Mouse (Mus musculus): ENCODE results near the gene Rab1b.

The Rab1b gene

GRCm38 (mm10) chr19:5106731-5107191 is at the start of gene Rab1b:
Gene Rab1b (minus strand): TSS chr19:5107072.
- ChIA-PET POLR2A (interaction anchor here in 3 of 4 experiments (0.6 to 5.4 kb wide), 17 partner anchors 10 to 188 kb away, joined by 3 to 29 read pairs (median 5); partner anchors contain the start of genes Yif1a (in 3 of the 3), Klc2 (in 2 of the 3), Rin1 (in 1 of the 3) and Sf3b2 (in 1 of the 3)), CTCF (interaction anchor here (0.7 to 4.2 kb wide), 8 partner anchors 11 to 346 kb away, joined by 3 to 45 read pairs (median 4); partner anchors contain the start of genes Cd248 (in 1 of the 4), Klc2 (in 1 of the 4), Rin1 (in 1 of the 4) and Yif1a (in 1 of the 4))

- POLR2A ChIA-PET = interaction anchor here in 2 of 4 experiments (0.6 to 1.4 kb wide), 4 partner anchors 34 to 196 kb away, joined by 3 to 4 read pairs (median 3); partner anchors contain the start of genes Cd248 (in 1 of the 2) and Klc2 (in 1 of the 2)
Measured at GRCm38 (mm10) chr19:5152261-5152660, 45.4 kb upstream of the Rab1b start.

GRCm38 (mm10) chr19:5151741-5152140 is 44.9 kb upstream of the Rab1b start:
- POLR2A ChIA-PET = interaction anchor here in 3 of 4 experiments (0.6 to 1.5 kb wide), 10 partner anchors 13 to 339 kb away, joined by 3 to 10 read pairs (median 3); partner anchors contain the start of genes Klc2 (in 2 of the 3) and Cfl1 (in 1 of the 3)

More at GRCm38 (mm10) chr19:5152261-5152660, 45.4 kb upstream of the Rab1b start:
- CTCF ChIA-PET = interaction anchor here in 3 of 4 experiments (0.7 to 2.7 kb wide), 20 partner anchors 9 to 171 kb away, joined by 3 to 29 read pairs (median 8); partner anchors contain the start of genes Klc2 (in 2 of the 3), Yif1a (in 2 of the 3), AC124502.3 (in 1 of the 3) and B4gat1 (in 1 of the 3)

GRCm38 (mm10) chr19:5151331-5151730 is 44.5 kb upstream of the Rab1b start:
- ChIA-PET POLR2A (interaction anchor here in 3 of 4 experiments (0.6 to 1.6 kb wide), 12 partner anchors 10 to 339 kb away, joined by 3 to 10 read pairs (median 4); partner anchors contain the start of genes Klc2 (in 2 of the 3) and Cfl1 (in 1 of the 3)), CTCF (interaction anchor here (0.5 to 3.6 kb wide), 62 partner anchors 9 to 830 kb away, joined by 3 to 29 read pairs (median 4); partner anchors contain the start of genes Yif1a (in 3 of the 4), Klc2 (in 2 of the 4), AC124502.3 (in 1 of the 4) and B4gat1 (in 1 of the 4))

More at GRCm38 (mm10) chr19:5151741-5152140, 44.9 kb upstream of the Rab1b start:
- CTCF ChIA-PET = interaction anchor here (0.5 to 3.6 kb wide), 41 partner anchors 8 to 830 kb away, joined by 3 to 29 read pairs (median 5); partner anchors contain the start of genes Klc2 (in 2 of the 4), Yif1a (in 2 of the 4), AC124502.3 (in 1 of the 4) and B4gat1 (in 1 of the 4)

GRCm38 (mm10) chr19:5150358-5150757 is 43.5 kb upstream of the Rab1b start:
- POLR2A ChIA-PET = interaction anchor here in 3 of 4 experiments (0.6 to 1.6 kb wide), 7 partner anchors 10 to 761 kb away, joined by 3 to 5 read pairs (median 4); partner anchors contain the start of gene Klc2 (in 1 of the 3)
- CTCF ChIA-PET = interaction anchor here (0.8 to 3.6 kb wide), 18 partner anchors 8 to 199 kb away, joined by 3 to 23 read pairs (median 6); partner anchors contain the start of genes Klc2 (in 2 of the 4), Rin1 (in 2 of the 4), Cd248 (in 1 of the 4) and Cst6 (in 1 of the 4)

GRCm38 (mm10) chr19:5149041-5149440 is 42.2 kb upstream of the Rab1b start:
- ChIA-PET POLR2A (interaction anchor here in 3 of 4 experiments (0.7 to 1.7 kb wide), 9 partner anchors 9 to 349 kb away, joined by 3 to 6 read pairs (median 4); partner anchors contain the start of gene Klc2 (in 1 of the 3)), CTCF (interaction anchor here in 3 of 4 experiments (0.7 to 3.6 kb wide), 10 partner anchors 31 to 697 kb away, joined by 3 to 17 read pairs (median 4); partner anchors contain the start of genes Klc2 (in 2 of the 3), Drap1 (in 1 of the 3) and Yif1a (in 1 of the 3))

- ChIA-PET CTCF (interaction anchor here (0.5 to 4.5 kb wide), 30 partner anchors 11 to 572 kb away, joined by 3 to 29 read pairs (median 3); partner anchors contain the start of genes Yif1a (in 2 of the 4), Klc2 (in 1 of the 4), Rin1 (in 1 of the 4) and Tmem151a (in 1 of the 4)), POLR2A (interaction anchor here in 2 of 4 experiments (0.9 to 1.5 kb wide), 5 partner anchors 9 to 51 kb away, joined by 3 to 6 read pairs (median 4); partner anchors contain the start of gene Yif1a (in 1 of the 2))
Measured at GRCm38 (mm10) chr19:5139640-5140039, 32.8 kb upstream of the Rab1b start.

GRCm38 (mm10) chr19:5131237-5131636 is 24.4 kb upstream of the Rab1b start:
- CTCF ChIA-PET = interaction anchor here in 2 of 4 experiments (0.7 to 1.2 kb wide), 2 partner anchors 20 to 51 kb away, joined by 3 read pairs; no protein-coding TSS in a partner anchor

GRCm38 (mm10) chr19:5129770-5130169 is 22.9 kb upstream of the Rab1b start:
- ChIA-PET CTCF (interaction anchor here in 1 of 4 experiments (0.6 to 1.2 kb wide), 3 partner anchors 11 to 71 kb away, joined by 3 to 4 read pairs (median 3); partner anchors contain the start of genes Klc2 and Yif1a), POLR2A (interaction anchor here in 2 of 4 experiments (1.1 to 1.5 kb wide), 4 partner anchors 12 to 42 kb away, joined by 3 to 5 read pairs (median 4); partner anchors contain the start of genes Klc2 (in 1 of the 2) and Yif1a (in 1 of the 2))

More at GRCm38 (mm10) chr19:5131237-5131636, 24.4 kb upstream of the Rab1b start:
- POLR2A ChIA-PET = interaction anchor here in 2 of 4 experiments (1.1 to 2.1 kb wide), 4 partner anchors 13 to 59 kb away, joined by 3 to 5 read pairs (median 4); partner anchors contain the start of gene Klc2 (in 1 of the 2)

GRCm38 (mm10) chr19:5124055-5124614 is 17.3 kb upstream of the Rab1b start:
- ChIA-PET POLR2A (interaction anchor here in 2 of 4 experiments (0.7 to 0.9 kb wide), 2 partner anchors 36 to 66 kb away, joined by 3 to 8 read pairs; partner anchors contain the start of gene Yif1a (in 1 of the 2)), CTCF (no interaction called here)

GRCm38 (mm10) chr19:5123241-5123640 is 16.4 kb upstream of the Rab1b start:
- ChIA-PET POLR2A (interaction anchor here in 2 of 4 experiments (0.7 to 0.9 kb wide), 2 partner anchors 35 to 65 kb away, joined by 3 to 8 read pairs; partner anchors contain the start of gene Yif1a (in 1 of the 2)), CTCF (interaction anchor here in 1 of 4 experiments (0.7 kb wide), 1 partner anchor 523 kb away, joined by 3 read pairs; no protein-coding TSS in a partner anchor)

- POLR2A ChIA-PET = no interaction called here
Measured at GRCm38 (mm10) chr19:5122492-5122891, 15.6 kb upstream of the Rab1b start.

GRCm38 (mm10) chr19:5118384-5118698 is 11.5 kb upstream of the Rab1b start, which contains the start of gene Klc2:
Gene Klc2 (minus strand): TSS chr19:5118560.
- ChIA-PET POLR2A (interaction anchor here (0.6 to 2.1 kb wide), 42 partner anchors 8 to 609 kb away, joined by 3 to 20 read pairs (median 4); partner anchors contain the start of genes Rab1b (in 2 of the 4), AC124502.3 (in 1 of the 4), AI837181 (in 1 of the 4) and B4gat1 (in 1 of the 4)), CTCF (interaction anchor here (0.6 to 2.9 kb wide), 29 partner anchors 8 to 911 kb away, joined by 3 to 45 read pairs (median 4); partner anchors contain the start of genes Mus81 (in 1 of the 4), Rab1b (in 1 of the 4), Rce1 (in 1 of the 4) and Rin1 (in 1 of the 4))

More at GRCm38 (mm10) chr19:5122492-5122891, 15.6 kb upstream of the Rab1b start:
- CTCF ChIA-PET = no interaction called here

- CTCF ChIA-PET = interaction anchor here (0.5 to 2.9 kb wide), 39 partner anchors 8 to 910 kb away, joined by 3 to 45 read pairs (median 4); partner anchors contain the start of genes Cd248 (in 1 of the 4), Mus81 (in 1 of the 4), Rab1b (in 1 of the 4) and Rce1 (in 1 of the 4)
- POLR2A ChIA-PET = interaction anchor here (0.6 to 2.1 kb wide), 54 partner anchors 8 to 608 kb away, joined by 3 to 20 read pairs (median 4); partner anchors contain the start of genes AI837181 (in 2 of the 4), Drap1 (in 2 of the 4), Rab1b (in 2 of the 4) and Yif1a (in 2 of the 4)
Measured at GRCm38 (mm10) chr19:5117494-5118383, 10.9 kb upstream of the Rab1b start.

GRCm38 (mm10) chr19:5113783-5114182 is 6.9 kb upstream of the Rab1b start:
- ChIA-PET CTCF (interaction anchor here in 1 of 4 experiments (0.7 kb wide), 1 partner anchor 26 kb away, joined by 4 read pairs; no protein-coding TSS in a partner anchor), POLR2A (interaction anchor here in 1 of 4 experiments (0.7 to 1.7 kb wide), 4 partner anchors 16 to 35 kb away, joined by 3 to 4 read pairs (median 3); partner anchors contain the start of gene Yif1a)

Data from embryonic stem cell, embryonic (primary cell).